Mouse (Mus musculus) right cerebral cortex, postnatal 10 days (tissue): ENCODE data around the gene Kcnh1.

ENCODE experiments used
- DNase-seq, 2 experiments: peaks; one replicate each; pipeline ENCODE4 v3.0.0; 2021; ENCODE audit warnings: low spot score in 2 of 2

The Kcnh1 gene

DNA sequence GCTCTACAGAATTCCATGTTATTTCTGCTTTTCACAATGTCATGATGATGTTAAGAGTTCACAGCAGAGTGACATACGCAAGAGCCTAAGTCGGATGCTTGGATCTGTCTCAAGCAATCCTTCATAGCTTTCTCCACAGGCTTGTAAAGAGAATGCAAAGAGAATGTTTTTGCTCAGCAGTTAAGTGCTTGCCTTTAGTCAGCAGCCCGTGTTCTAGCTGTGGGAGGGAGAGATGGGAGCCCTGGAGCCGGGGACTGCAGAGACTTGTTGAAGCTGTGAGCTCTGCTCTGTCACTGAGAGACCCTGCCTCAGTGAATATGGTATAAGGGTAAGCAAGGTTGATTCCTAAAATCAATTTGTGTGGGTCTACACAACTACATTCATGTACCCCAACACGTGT lies 78.3 kb downstream of the Kcnh1 start:
- DNase-seq = no peak

DNA sequence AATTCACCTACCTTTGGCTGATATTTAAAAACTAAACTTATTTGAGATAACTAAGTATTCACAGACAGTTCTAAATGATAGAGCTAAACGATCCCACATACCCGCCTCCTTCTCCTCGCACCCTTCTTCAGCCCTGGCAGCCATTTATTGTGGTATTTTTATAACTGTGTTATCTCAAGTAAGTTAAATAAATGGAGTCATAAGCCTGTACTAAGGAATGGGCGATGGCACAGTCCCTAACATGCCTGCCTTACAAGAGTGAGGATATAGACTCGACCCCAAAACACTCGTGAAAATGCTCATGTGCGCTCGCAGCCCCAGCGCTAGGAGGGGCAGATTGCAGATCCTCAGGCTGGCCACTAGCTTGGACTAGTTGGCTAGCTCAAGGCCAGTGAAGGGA lies 79.3 kb downstream of the Kcnh1 start:
- no peak for DNase-seq

DNA sequence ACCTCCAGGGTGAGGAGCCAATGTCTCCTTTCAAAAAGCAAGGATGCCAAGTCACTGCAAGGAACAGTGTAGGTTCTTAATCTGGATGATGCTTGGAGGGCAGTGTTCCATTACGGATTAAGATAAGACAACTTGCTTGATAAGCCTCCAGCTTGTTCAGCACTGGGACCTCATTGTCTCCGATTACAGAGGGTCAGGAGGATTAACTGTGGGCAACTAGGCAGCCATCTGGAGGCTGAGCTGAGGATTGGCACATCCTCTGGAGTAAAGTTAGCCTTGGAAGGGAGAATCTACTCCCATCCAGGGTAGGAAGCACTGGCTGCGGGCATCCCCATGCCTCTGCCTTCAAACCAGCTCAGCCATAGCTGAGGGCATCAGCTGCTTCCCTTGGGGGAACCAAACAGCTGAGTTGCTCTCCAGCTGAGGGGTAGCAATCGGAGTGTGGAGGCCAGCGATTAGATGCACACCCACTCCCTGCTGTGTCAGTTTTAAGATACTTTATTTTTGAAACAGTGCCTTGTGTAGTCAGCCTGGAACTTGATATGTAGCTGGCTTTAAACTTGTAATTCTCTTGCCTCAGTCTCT lies 87.3 kb downstream of the Kcnh1 start:
- DNase-seq = no peak

DNA sequence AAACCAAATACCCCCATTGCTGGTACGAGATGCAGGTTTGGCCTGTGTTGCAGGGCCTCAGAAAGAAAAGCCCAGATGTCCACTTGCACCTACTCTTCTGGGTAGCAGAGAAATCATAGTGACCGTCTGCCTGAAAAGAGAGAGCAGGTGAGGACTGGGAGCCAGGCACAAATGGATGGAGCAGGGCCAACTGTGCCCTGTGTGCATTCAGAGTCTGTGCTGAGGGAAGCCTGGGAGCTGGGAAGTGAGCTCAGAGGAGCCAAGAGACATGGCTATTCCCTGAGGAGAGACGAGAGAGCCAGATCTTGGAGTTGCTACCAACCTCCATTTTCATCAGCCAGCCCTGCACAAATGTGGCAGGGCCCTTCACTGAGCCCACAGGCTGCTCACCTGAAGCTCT lies 93.8 kb downstream of the Kcnh1 start:
- DNase-seq = no peak

DNA sequence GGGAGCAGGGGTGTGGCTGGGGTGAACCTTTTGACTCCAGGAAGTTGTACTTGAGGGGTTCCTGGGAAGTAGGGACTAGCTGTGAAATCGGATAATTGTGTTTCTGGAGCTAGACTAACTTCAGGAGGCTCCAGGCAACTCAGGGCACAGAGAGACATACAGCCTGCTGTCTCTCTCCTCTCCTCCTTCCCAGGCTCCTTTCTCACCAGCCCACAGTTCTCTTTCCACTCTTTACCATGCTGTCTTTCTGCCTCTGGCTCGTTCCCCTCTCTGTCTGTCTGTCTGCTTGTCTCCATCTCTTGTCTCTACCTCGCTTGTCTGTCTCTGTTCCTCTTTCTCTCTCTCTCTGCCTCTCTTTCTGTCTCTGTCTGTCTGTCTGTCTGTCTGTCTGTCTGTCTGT lies 94.4 kb downstream of the Kcnh1 start:
- no peak for DNase-seq

DNA sequence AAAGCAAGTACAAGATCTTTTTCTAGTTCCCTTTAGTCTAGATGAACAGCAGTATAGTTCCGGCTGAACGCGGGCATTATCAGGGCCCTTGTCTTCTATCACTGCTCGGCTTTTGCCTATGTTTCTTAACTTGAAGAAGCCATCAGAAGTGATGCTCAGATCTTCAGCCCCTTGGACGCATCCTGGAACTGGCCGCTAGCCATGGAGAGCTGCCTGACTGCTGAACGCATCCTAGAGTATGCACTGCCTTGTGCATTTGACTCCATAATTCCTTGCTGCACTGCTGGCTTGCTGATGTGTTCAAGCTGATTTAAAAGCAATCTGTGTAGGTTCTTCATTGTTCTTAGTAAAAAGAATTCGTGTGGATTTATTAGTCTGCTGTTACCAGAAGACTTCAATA lies 97.9 kb downstream of the Kcnh1 start:
- DNase-seq = no peak

DNA sequence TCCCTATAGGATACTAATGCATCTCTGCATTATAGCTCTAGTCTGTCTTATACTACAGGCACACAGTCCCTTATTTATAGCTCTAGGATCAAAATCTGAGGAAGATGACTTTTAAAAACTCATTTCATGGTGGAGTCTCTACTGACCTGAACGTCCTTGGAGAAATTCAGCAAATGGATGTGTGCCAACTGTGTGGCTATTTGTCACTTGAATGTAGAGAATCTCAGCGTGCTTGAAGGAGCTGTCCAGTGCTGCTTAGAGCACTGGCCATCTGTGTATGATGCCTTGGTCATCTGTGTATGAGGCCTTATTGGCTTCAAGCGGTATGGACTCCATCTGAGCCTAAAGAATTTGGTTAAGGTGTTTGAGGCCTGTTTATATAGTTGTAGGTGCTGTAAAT lies 100.7 kb downstream of the Kcnh1 start:
- no peak for DNase-seq

DNA sequence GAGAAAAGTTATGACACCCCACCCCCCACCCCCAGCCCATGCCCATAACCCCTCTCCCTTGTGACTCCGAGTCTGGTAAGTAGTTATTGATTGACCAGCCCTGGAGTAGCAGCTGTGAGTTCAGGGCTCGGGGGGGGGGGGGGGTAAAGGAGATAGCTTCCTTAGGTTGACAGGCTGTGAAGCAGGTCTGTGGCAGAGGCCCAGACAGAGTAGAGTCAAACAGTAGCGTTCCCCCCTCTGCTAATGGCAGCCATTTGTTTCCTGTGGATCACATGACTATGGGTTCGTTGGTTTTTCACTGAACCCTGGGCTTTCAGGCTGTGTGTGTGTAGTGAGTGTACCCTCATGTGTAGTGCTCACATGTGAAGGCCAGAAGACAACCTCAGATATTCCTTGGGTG lies 102.8 kb downstream of the Kcnh1 start:
- no peak for DNase-seq

DNA sequence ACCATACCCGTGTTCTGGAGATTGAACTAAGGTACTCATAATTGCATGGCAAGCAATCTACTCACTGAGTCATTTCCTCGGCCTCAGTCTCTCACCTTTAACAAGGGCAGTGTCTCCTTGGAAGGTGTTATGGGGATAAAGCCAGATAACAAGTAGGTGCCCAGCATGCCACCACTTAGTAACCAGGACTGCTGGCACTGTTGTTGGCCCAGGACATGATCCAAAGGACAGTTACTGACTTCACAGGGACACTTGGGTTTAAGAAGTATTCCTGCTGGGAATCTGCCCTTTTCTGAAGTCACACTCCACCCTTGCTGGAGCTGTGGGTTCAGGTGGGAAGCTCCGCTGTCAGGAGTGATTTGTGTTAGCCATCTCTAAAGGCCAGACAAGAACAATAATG lies 103.3 kb downstream of the Kcnh1 start:
- no peak for DNase-seq

DNA sequence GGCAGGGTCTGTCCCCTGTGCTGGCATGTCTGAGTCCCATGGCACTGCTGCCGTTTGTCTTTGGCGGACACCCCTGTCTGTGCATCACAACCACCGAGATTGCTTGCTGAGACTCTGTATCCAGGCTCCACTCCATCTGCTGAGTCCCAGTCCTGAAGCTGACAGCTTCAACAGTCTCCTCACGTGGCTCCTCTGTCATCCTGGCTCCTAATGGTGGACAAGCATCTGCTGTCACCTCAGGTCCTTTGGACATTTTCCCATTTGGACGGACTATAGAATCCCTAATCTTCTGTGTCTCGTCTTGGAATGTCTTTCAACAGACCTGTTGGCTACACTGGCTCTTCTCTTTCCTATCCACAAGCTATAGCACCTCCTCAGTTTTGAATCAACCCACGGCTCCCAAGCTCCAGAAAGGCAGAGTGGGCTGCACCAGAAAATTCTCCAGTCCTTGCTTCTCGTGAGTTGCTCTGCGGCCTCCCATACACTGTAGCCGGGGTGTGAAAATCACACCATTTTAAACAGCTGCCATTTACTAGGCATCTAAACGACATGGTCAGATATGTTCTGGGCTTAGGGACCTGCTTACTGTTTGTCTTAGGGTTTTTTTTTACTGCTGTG lies 104.8 kb downstream of the Kcnh1 start:
- DNase-seq = no peak

DNA sequence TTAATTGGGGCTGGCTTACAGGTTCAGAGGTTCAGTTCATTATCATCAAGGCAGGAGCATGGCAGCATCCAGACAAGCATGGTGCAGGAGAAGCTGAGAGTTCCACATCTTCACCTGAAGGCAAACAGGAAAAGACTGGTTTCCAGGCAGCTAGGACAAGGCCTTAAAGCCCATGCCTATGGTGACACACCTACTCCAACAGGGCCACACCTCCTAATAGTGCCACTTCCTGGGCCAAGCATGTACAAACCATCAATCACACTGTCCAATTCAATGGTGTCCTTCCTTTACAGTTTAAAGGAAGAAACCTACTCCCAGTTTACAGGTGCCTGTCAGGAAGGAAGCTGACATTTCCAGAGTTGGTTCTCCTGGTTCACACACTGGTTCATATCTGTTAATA lies 105.3 kb downstream of the Kcnh1 start:
- no peak for DNase-seq

DNA sequence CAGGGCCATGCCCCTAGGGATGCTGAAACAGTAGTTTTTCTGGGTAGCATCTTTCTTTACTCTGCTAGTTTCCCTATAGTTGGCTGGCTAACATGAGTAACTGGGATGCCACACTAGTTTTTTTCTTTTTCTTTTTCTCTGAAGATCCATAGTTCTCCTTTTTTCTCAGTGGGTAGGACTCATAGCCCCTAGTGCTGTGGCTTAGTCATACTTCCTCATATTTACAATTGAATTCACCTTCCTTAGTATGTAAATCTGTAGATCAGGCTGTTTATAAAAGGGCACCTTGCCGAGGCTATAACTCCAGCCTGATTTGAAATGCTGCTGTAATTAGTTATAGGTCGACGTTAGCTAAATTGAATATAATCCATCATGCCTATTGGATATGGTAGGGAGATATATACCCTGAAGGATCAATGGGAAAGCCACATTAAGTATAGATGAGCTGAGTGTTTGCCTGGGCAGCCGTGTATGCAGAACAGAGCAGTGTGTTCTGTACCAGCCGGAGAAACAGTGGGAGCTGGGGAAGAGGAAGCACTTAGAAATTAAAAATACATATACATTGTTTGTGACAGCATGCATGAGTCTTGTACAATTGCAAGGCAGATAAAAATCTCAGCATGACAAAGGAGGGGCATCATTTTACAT lies 107.0 kb downstream of the Kcnh1 start:
- no peak for DNase-seq

DNA sequence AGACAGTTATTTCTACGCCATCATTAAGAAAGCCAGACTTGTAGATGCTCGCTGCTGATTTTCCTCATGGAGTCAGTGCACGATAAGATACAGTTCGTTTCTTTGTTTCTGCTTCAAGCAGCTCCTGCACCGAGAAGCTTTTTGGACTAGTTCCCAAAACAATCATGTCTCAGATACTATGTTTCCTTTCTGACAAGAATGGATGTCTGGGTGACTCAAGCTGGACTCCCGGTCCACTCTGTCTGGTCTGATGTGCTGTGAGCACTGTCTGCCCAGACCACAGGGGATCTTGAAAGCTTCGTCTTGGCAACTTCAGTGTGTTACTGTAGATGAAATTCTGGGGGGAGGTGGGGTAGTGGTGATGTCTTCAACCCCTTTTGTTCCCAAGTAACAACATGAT lies 109.8 kb downstream of the Kcnh1 start:
- no peak for DNase-seq

DNA sequence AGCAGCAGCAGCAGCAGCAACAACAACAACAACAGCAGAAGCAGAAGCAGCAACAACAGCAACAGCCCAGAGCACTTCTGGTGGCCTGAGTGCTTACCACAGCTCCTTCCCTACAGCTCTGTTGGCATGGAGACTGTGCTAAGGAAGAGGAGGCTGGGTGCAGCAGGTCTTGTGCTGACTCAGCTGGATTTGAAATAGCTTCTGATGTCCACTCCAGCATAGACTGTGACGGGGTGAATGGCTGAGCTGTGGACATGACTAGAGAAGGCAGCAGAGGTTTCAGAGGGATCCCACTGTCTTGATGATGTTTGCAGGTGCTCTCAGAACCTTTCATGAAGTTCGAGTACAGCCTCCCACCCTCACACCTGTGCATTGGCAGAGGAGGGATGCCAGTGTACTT lies 113.0 kb downstream of the Kcnh1 start:
- DNase-seq = no peak

DNA sequence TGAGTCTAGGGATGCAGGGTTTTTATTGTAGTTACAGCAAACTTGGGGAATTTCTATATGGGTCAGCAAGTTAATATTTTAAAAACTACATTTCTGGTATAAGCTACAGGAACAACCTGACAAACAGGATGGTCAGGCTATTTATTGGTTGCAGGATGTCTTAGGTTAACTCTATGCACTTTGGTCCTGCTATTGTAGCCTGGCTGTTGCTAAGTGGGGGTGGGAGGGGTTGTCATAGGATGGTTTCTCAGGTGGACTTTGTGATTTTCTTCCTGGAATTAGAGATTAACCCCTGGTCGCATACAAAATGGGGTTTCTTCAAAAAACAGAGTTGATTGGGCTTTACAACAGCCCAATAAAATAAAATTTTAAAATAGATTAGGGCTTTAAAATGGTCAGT lies 114.6 kb downstream of the Kcnh1 start:
- DNase-seq = no peak

DNA sequence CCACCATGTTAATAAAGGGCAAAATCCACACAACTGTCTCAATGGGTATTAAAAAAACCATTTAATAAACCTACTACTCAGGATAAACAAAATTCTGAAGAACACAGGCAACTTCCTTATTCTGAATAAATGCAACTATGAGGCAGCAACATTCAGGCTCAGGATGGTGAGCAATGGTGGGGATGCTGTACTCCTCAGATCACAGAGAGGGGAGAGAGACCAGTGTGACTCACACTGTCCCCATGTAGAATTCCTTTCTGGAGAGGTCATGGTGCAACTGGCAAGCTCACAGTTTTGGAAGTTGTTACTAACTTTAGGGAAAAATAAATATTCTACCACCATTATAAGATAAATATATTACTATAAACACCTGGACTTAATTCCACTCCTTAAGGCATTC lies 116.5 kb downstream of the Kcnh1 start:
- DNase-seq = no peak

DNA sequence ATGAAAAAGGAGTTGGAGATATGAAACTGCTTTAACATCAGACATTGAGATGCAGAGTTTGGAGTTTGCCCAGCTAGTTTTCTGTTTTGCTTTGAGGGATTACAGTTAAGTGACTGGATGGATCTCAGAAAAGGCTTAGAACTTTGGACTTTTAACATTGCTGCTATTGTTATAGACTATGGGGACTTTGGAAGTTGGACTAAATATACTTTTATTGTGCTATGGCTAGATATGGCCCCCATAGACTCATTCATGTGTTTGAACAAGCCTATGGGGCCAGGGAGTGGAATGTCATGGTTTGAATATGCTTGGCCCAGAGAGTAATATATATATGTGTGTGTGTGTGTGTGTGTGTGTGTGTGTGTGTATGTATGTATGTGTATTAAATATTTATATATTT lies 120.7 kb downstream of the Kcnh1 start:
- DNase-seq = no peak

DNA sequence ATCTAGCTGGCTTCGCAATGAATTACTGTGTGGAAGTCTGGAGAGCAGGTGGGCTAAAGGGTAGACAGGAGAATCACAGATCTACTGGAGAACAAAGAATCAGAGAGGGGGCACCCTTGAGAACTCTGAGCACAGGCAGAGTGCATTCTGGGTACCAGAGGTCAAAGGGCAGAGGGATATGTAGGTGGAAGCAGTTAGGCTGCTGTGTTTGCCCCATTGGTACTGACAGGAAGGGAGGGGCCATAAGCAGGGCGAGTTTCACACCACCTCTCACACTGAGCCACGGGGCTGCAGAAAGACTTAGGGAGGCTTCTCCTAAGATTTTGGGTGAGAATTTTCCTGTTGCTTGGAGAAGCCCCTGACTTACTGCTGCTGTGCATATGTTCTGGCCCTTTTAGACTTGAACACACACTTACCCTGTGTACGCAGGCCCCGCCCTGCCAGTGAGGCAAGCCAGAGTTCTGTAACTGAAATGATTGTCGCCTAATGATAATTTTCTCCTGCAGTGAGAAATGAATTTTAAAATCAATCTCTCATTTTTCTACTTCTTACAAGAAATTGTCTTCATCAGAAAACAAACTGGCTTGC lies 121.4 kb downstream of the Kcnh1 start:
- no peak for DNase-seq

DNA sequence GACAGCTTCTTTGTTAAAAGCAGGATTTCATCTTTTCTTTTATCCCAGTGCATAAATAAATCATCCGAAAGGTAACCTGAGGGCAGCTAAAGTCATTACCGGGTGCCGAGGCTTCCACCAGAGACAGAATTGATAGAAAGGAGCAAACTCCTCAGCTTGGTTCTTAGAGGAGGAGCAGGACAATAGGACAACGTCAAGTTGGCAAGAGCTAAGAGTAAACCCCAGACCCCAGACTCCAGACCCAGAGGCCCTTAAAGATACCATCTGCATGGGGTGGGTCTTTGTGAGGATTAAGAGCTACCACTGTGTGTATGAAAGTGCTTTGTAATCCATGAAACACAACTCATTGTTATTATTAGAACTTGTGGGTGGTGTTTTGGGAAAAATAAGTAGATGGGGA lies 121.9 kb downstream of the Kcnh1 start:
- no peak for DNase-seq

DNA sequence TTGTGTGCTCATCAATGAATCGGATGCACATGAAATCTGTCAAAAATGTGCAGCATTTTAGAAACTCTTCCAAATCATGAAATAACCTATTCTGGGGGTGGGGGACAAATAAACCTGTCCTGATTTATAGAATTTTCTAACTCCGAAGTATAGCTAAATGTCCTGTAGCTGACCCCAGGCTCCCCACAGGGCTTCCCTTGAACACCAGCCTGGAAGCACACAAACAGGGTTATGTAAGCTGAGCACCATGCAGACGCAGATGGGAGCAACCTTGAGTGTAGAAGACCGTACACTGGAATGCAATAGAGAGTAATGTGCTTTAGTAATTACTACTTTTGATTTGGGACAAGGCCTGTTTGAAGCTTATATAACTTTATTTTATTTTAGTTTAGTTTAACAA lies 122.4 kb downstream of the Kcnh1 start:
- DNase-seq = no peak

DNA sequence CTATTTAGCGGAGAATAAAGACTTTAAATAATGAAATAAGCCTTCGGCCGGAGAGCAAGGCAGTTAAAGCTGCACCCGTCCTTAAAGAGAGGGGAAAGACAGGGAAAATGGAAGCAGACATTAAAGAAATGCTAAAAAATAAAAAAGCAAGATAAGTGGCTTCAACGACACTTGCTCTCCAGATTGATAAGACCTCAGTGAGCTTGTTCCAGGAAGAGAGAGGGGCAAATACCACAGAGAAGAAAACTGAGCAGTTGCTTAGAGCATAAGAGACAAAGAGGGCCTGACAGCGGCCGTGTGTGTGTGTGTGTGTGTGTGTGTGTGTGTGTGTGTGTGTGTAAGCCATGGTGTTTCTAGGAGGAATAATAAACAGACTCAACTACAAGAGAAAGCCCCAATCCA lies 123.0 kb downstream of the Kcnh1 start:
- no peak for DNase-seq

DNA sequence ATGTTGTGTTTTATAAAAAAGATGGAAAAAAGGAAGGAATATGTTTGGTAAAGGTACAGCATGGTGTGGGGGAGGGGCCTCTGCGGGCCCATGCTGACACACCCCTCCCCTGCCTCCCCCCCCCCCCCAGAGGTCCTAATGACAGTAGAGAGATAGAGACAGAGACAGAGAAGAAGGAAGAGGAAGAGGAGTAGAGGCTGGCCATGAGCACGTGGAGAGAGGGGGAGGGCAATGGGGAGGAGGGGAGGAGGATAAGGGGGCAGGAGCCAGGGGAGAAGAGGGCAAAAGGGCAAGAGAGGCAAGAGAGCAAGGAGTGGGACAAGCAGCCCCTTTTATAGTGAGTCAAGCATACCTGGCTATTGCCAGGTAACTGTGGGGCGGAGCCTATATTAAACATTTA lies 123.5 kb downstream of the Kcnh1 start:
- no peak for DNase-seq

DNA sequence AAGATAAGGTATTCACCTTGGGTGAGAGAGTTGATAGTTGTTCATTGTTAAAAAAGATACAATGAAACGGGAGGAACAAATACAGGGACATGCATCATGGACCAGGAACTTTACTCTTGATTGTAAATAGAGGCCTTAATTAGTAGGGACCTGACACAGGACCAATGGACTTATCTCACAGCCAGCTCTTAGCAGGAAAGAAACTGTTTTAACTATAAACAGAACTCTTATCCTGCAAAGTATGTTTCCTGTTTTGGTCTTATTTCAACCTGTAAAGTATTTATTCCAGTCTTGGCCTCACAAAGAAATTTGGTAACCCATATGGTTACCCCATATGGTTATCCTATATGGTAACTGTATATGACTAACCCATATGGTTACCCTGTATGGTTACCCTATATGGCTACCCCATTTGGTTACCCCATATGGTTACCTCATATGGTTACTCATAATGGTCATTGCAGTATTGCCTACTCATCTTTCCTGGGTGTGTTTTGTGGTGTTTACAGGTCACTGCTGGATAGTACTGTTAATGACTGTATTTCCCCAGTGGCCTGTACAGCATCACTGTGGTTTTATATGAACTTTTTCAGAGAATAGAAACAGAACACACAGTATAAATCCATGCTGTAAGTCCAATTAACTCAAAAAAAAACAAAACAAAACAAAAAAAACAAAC lies 125.0 kb downstream of the Kcnh1 start:
- no peak for DNase-seq
